Mouse (Mus musculus): ENCODE data around the gene Nags.
"Not testable (repeated sequence)": the region's sequence is repeated elsewhere in the genome, so short reads cannot be mapped to it uniquely, and the experiment has no call there.

The Nags gene

GRCm38 (mm10) chr11:102158024-102158423, 12.7 kb downstream of the Nags start:
- DNase-seq = not testable (repeated sequence)

- no peak for DNase-seq
Measured at GRCm38 (mm10) chr11:102159781-102160180, 14.5 kb downstream of the Nags start.

- no peak for DNase-seq
Measured at GRCm38 (mm10) chr11:102165971-102166722, 20.8 kb downstream of the Nags start.

- no peak for DNase-seq
Measured at GRCm38 (mm10) chr11:102167539-102167938, 22.2 kb downstream of the Nags start.

- no peak for DNase-seq
Measured at GRCm38 (mm10) chr11:102168689-102169088, 23.4 kb downstream of the Nags start.

- no peak for DNase-seq
Measured at GRCm38 (mm10) chr11:102179836-102180235, 34.5 kb downstream of the Nags start.

- no peak for DNase-seq
Measured at GRCm38 (mm10) chr11:102184253-102184645, 38.9 kb downstream of the Nags start.

GRCm38 (mm10) chr11:102184646-102185495, 39.6 kb downstream of the Nags start, which contains the start of gene Lsm12:
Gene Lsm12, minus strand, starts transcription at chr11:102185296.
- peak; percentile 99 for DNase-seq

GRCm38 (mm10) chr11:102185677-102186076, 40.4 kb downstream of the Nags start:
- no peak for DNase-seq

- no peak for DNase-seq
Measured at GRCm38 (mm10) chr11:102186235-102186634, 40.9 kb downstream of the Nags start.

- no peak for DNase-seq
Measured at GRCm38 (mm10) chr11:102188980-102189379, 43.7 kb downstream of the Nags start.

GRCm38 (mm10) chr11:102189461-102190436, 44.4 kb downstream of the Nags start, which contains the start of gene G6pc3:
Gene G6pc3, plus strand, starts transcription at chr11:102189620.
- peak; percentile 89 for DNase-seq

GRCm38 (mm10) chr11:102190848-102191247, 45.5 kb downstream of the Nags start:
- DNase-seq = no peak

- DNase-seq = no peak
Measured at GRCm38 (mm10) chr11:102193657-102194440, 48.5 kb downstream of the Nags start.

GRCm38 (mm10) chr11:102196018-102196797, 50.9 kb downstream of the Nags start:
- no peak for DNase-seq

GRCm38 (mm10) chr11:102198245-102198644, 52.9 kb downstream of the Nags start:
- DNase-seq = no peak
